Mouse (Mus musculus) limb, embryonic 12.5 days (tissue): Measurements from ENCODE around the gene Blmh. TPM values are rescaled to one million over a fixed set of nuclear protein-coding genes. Genes with fewer than 3 reads are reported as not detected.

Source experiments
- ATAC-seq: fragments of 200-750 bp; cut with Nextera tagmentation; 2 replicates; pipeline ENCODE4 v1.8.0; 2017; ENCODE audit warnings: low read depth, moderate TSS enrichment; ENCODE audit not compliant: insufficient number of reproducible peaks, insufficient read depth, low FRiP score, low TSS enrichment
- H3K27ac ChIP-seq: fragments of 300-500 bp; sonication (generic); 2 replicates; pipeline ENCODE4 v1.5.1; 2016; ENCODE audit warnings: mild to moderate bottlenecking, moderate library complexity
- H3K27me3 ChIP-seq: fragments of 300-500 bp; sonication (generic); 2 replicates; pipeline ENCODE4 v1.6.1; 2016; ENCODE audit warnings: mild to moderate bottlenecking, moderate library complexity
- H3K36me3 ChIP-seq: fragments of 300-500 bp; sonication (generic); 2 replicates; pipeline ENCODE4 v1.6.1; 2016; ENCODE audit warnings: mild to moderate bottlenecking, moderate library complexity
- H3K4me1 ChIP-seq: fragments of 300-500 bp; sonication (generic); replicated peaks from 2 replicates; pipeline ENCODE4 v1.6.1; 2016
- H3K4me2 ChIP-seq: fragments of 300-500 bp; sonication (generic); 2 replicates; pipeline ENCODE4 v1.6.1; 2016; ENCODE audit warnings: mild to moderate bottlenecking, moderate library complexity
- H3K4me3 ChIP-seq: fragments of 300-500 bp; sonication (generic); replicated peaks from 2 replicates; pipeline ENCODE4 v1.5.1; 2016; ENCODE audit warnings: mild to moderate bottlenecking
- H3K9ac ChIP-seq: fragments of 300-500 bp; sonication (generic); replicated peaks from 2 replicates; pipeline ENCODE4 v1.6.1; 2016; ENCODE audit warnings: mild to moderate bottlenecking, moderate library complexity
- H3K9me3 ChIP-seq: fragments of 300-500 bp; sonication (generic); 2 replicates; pipeline ENCODE4 v1.6.1; 2016; ENCODE audit warnings: mild to moderate bottlenecking, moderate library complexity
- WGBS: fragments of 180-500 bp; shearing (Covaris S2); methylation state at CpG from one replicate; pipeline ENCODE4 v1.1.7; 2016; 5-methylcytosine and 5-hydroxymethylcytosine counted together
- polyA plus RNA-seq: library from polyadenylated mRNA; unstranded; fragments of >200 nt; fragmentation: Nextera tagmentation; extraction: Ambion mirVana; gene quantifications from 2 replicates; pipeline ENCODE4 v1.2.1, GENCODE M21; 2016

Gene Blmh
- polyA plus RNA-seq, 1 experiment from 2014 or later: 212 TPM

DNA sequence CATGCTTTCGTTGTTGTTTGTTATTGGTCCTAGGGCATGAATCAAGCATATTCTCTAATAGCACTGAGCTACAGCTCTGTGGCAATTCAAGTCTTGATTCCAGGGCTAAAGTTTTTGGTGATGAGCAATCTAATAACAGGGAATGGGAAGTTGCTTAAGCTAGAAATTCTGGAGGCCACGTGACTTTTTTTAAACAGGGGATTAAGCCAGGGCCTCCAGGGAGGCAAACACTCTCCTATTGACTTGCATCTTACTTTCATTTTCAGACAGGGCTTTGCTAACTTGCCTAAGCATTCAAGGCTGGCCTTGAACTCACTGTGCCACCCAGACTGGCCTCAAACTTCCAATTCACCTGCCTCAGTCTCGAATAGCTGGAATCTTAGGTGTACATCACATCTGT is 26.7 kb upstream of the Blmh start:
- no peaks in the 10 kb centered on the region for H3K36me3 ChIP-seq
- H3K27me3 ChIP-seq: no peaks in the 10 kb centered on the region
- no peak overlapping the region for H3K27ac ChIP-seq
- H3K4me2 ChIP-seq: no peak overlapping the region
- no peaks in the 10 kb centered on the region for H3K9me3 ChIP-seq
- ATAC-seq: no peak
- peaks cover 23% of the 10 kb centered on the region for H3K4me1 ChIP-seq
- 55% methylated on average over 3 of the region's 3 CpGs for WGBS
- no peak overlapping the region for H3K9ac ChIP-seq
- no peak overlapping the region for H3K4me3 ChIP-seq

DNA sequence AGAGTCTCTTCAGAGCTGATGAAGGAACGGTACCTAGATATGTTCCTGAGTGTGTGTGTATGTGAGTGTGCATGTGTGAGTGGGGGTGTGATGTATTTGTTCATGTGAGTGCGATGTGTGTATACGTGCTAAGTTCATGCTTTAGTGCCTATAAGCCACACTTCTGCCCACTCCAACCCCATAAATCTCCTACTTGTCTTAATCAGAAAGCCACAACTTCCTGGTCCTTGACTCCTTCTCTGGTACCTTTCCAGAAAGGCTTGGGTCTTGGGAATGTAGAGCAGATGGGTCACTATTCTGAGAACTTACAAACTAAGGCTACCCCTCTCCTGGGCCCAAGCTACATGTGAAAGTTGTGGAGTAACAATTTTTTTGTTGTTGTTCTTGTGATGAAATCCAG is 25.9 kb upstream of the Blmh start:
- Histone ChIP-seq H3K27me3 (no peaks in the 10 kb centered on the region), H3K9me3 (no peaks in the 10 kb centered on the region), H3K36me3 (no peaks in the 10 kb centered on the region), H3K4me3 (no peak overlapping the region), H3K9ac (no peak overlapping the region), H3K4me2 (no peak overlapping the region), H3K27ac (no peak overlapping the region), H3K4me1 (peaks cover 20% of the 10 kb centered on the region)
- ATAC-seq: no peak
- WGBS: 77% methylated on average over 3 of the region's 3 CpGs

DNA sequence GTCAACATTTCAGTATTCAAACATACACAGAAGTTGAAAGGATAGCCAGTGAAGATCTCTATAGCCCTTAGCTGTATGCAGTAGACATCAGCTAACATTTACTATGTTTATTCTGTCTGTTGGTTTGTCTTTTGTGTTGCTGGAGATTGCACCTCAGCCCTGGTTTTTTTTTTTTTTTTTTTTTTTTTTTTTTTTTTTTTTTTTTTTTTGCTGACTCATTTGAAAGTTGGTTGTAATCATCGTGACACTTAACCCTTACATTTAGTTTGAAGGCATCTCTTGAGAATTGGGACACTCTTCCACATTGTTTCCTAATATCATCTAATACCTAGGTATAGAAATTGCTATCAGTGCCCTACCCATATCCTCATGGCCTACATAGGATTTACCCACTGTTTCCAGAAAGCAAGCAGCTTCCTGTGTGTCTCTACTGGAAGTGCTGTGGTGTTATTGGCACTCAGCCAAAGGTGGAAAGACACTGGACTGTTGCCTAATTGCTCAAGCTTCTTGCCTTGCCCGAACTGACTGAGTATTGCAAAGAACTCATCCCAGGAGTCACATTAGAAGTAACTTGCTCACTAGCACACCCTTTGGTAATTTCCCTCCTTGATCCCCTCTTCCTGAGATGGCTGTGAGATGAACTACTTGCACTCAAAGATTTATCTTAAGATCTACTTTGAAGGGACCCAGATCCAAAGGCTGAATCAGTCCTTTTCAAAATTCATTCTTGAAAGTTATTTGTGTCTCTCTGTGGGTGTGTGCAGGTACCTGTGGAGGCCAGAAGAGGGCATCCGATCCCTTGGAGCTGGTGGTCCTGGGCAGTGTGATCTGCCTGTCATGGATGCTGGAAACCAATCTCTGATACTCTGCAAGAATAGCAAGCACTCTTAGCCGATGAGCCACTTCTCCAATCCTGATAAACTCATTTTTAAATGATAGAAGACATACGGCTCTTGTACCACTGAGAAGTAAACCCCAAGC is 24.6 kb upstream of the Blmh start:
- Histone ChIP-seq H3K9ac (no peak overlapping the region), H3K36me3 (no peaks in the 10 kb centered on the region), H3K4me1 (peaks cover 17% of the 10 kb centered on the region), H3K4me3 (no peak overlapping the region), H3K27ac (no peak overlapping the region), H3K4me2 (no peak overlapping the region), H3K27me3 (no peaks in the 10 kb centered on the region), H3K9me3 (no peaks in the 10 kb centered on the region)
- 62% methylated on average over 5 of the region's 5 CpGs for WGBS
- no peak for ATAC-seq

DNA sequence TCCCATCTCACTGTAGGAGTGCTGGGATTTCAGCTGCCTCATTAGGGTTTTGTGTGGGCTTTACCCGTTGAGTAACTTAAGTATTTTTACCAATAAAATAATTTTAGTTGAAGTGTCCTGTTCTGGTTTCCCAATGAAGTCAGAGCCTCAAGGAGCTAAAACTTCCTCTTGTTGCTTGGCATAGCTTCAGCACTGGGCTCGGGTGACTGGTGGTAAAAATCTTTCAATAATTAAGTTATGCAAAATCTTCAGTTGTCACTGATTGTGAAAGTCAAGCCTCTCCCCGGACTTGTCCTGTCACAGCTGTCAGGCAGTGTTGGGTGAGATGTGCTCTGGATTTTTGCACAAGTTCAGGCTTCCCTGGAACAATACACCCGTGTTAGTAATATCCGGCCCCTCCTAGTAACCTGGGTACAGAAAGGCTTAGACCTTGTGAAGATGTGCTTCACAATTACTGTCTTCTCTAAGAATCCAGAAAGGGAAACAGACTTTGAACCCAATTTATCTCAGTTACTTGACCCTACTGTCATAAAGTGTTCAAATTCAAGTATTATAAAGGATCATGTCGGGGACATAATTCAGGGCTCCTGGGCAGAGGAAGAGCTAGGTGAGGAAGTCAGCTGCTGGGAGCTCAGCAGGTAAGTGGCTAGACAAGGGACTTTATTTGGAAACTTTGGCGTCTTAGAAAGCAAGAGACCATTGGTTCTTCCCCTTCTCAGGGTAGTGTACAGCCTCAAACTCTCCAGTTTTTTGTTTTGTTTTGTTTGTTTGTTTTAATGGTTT is 22.8 kb upstream of the Blmh start, which contains the start of gene Tmigd1:
Gene Tmigd1 (plus strand): TSS at position 581 of the 783 bp plus-strand sequence.
- H3K36me3 ChIP-seq: no peaks in the 10 kb centered on the region
- ATAC-seq: no peak
- WGBS: 69% methylated on average over 7 of the region's 7 CpGs
- H3K4me1 ChIP-seq: peaks cover 13% of the 10 kb centered on the region; the same call in 1 of the 2 replicates
- no peak within 1 kb of the TSS for H3K9ac ChIP-seq
- no peaks in the 10 kb centered on the region for H3K9me3 ChIP-seq
- no peaks in the 10 kb centered on the region for H3K27me3 ChIP-seq
- H3K27ac ChIP-seq: no peak within 1 kb of the TSS
- H3K4me3 ChIP-seq: no peak within 1 kb of the TSS
- H3K4me2 ChIP-seq: no peak within 1 kb of the TSS

DNA sequence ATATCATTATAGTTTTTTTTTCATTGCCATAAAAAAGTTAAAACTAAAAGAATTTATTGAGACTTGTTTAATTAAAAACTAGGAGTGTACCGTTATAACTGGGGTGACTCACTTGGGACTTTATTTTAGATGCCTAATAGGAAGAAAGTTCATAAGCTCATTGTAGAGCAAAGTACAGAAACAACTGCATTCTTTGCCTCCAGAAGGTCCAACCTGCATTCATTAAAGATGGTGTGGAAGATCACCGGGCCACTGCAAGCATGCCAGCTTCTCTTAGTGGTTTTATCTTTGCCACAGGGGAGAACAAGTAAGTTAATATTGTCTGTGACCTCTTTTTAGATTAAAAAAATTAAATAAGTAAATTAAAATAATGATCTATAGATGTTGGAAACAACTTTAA is 20.3 kb upstream of the Blmh start:
- no peak for ATAC-seq
- H3K4me1 ChIP-seq: no peaks in the 10 kb centered on the region; the same call in 1 of the 2 replicates
- no peaks in the 10 kb centered on the region for H3K36me3 ChIP-seq
- no peak overlapping the region for H3K4me3 ChIP-seq
- H3K27me3 ChIP-seq: no peaks in the 10 kb centered on the region
- no peak overlapping the region for H3K27ac ChIP-seq
- no peaks in the 10 kb centered on the region for H3K9me3 ChIP-seq
- 70% methylated on average over 2 of the region's 2 CpGs for WGBS
- no peak overlapping the region for H3K4me2 ChIP-seq
- no peak overlapping the region for H3K9ac ChIP-seq

DNA sequence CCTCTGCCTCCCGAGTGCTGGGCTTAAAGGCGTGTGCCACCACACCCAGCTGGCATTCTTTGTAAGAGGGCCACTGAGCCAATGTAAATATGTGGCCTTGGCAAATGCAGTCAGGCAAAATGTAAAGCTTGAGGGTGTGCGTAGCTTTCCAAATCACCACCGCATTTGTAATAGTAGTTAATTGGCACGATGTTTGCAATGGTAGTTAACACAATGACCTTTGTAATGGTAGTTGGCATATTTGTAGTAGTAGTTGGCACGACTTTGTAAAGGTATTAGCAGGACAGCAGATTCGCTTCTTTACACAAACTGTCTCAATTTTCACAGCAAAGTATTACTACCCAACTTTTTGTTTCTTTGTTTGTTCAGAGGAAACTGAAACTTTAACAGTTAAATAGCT is 16.0 kb upstream of the Blmh start:
- Histone ChIP-seq H3K9me3 (no peaks in the 10 kb centered on the region), H3K4me1 (peaks cover 24% of the 10 kb centered on the region), H3K27me3 (no peaks in the 10 kb centered on the region), H3K4me2 (no peak overlapping the region), H3K4me3 (no peak overlapping the region), H3K36me3 (no peaks in the 10 kb centered on the region), H3K9ac (no peak overlapping the region), H3K27ac (no peak overlapping the region)
- WGBS: 85% methylated on average over 7 of the region's 7 CpGs
- no peak for ATAC-seq

DNA sequence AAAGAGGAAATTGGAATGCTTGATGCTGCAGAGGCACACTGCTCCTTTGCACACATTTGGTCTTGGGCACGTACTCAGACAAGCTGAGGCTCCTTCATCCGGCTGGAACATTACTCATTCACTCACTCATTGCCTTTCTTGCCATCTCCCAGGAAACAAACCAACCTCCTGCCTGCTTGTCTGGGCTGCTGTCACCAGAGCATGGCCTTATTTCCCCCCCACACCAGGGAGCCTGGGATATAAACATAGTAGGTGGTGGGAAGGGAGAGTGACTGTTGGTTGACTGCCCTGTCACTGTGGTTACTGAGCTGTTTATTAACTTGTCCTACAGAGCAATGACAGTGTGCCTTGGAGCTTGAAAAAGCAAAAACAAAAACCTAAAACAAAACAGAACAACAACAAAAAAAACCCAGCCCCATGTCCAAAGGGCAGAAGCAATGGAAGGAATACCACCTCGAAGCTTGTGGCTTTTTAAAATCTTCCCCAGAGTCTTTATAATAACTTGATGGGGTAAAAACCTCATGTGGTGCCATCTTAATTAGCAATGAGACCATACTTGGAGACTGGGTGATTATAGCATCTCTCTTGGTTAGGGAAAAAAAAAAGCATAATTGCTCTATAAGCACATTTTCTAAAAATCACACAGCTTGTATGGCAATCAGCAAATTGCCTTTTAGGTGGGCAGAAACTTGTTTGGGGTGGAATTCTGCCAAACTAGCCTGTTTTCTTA is 13.1 kb upstream of the Blmh start:
- no peaks in the 10 kb centered on the region for H3K36me3 ChIP-seq
- peaks cover 24% of the 10 kb centered on the region for H3K4me1 ChIP-seq
- no peaks in the 10 kb centered on the region for H3K9me3 ChIP-seq
- no peak overlapping the region; the same call in 1 of the 2 replicates for H3K4me2 ChIP-seq
- no peaks in the 10 kb centered on the region; the same call in 1 of the 2 replicates for H3K27me3 ChIP-seq
- no peak overlapping the region for H3K9ac ChIP-seq
- no peak for ATAC-seq
- H3K27ac ChIP-seq: 0 out of 2 replicates have a peak overlapping the region, but pooled peaks have one; percentile 23
- 57% methylated on average over 3 of the region's 3 CpGs for WGBS
- no peak overlapping the region for H3K4me3 ChIP-seq

DNA sequence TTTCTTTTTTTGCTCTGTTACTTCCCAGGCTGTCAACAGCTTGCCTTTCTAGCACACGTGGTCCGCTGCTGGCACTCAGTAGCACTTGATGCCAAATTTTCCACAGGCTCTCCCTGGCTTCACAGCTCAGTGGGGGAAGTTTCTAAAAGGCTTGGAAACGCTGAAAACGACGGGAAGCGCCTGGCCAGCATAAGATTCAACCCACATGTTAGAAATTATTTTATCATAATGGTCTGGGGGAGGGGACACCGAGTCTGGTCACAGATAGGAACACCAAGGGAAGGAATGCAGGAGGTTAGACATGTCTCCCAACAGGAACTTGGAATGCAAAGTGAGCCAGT is 12.6 kb upstream of the Blmh start:
- Histone ChIP-seq H3K27me3 (no peaks in the 10 kb centered on the region; the same call in 1 of the 2 replicates), H3K27ac (0 out of 2 replicates have a peak overlapping the region, but pooled peaks have one; percentile 23), H3K9me3 (no peaks in the 10 kb centered on the region), H3K4me2 (peak overlapping the region; percentile 8; the same call in 1 of the 2 replicates), H3K9ac (no peak overlapping the region), H3K4me3 (no peak overlapping the region), H3K4me1 (peaks cover 27% of the 10 kb centered on the region), H3K36me3 (no peaks in the 10 kb centered on the region)
- no peak for ATAC-seq
- WGBS: 26% methylated on average over 7 of the region's 7 CpGs

DNA sequence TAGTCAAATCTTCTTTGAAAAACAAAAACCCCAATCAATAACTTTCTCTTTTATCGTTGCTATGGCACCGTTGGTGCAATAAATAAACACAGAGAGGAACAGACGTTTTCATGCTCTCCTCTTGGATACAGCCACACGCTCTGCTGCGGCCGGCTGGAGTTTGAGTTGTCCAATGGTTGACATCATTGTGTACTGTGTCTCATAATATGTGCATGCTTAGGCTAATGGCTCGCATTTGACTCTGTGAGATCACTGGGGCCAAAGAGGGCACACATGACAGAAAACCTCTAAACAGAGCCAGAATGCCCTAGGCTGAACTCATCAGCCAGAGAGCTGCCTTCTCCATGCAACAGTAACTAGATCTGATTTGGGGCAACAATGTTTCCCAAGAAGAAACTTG is 10.2 kb upstream of the Blmh start:
- 75% methylated on average over 7 of the region's 7 CpGs for WGBS
- Histone ChIP-seq H3K27me3 (no peaks in the 10 kb centered on the region; the same call in 1 of the 2 replicates), H3K4me3 (no peak overlapping the region), H3K9me3 (no peaks in the 10 kb centered on the region), H3K9ac (no peak overlapping the region), H3K4me2 (no peak overlapping the region), H3K36me3 (no peaks in the 10 kb centered on the region), H3K27ac (no peak overlapping the region), H3K4me1 (peaks cover 36% of the 10 kb centered on the region)
- ATAC-seq: no peak

DNA sequence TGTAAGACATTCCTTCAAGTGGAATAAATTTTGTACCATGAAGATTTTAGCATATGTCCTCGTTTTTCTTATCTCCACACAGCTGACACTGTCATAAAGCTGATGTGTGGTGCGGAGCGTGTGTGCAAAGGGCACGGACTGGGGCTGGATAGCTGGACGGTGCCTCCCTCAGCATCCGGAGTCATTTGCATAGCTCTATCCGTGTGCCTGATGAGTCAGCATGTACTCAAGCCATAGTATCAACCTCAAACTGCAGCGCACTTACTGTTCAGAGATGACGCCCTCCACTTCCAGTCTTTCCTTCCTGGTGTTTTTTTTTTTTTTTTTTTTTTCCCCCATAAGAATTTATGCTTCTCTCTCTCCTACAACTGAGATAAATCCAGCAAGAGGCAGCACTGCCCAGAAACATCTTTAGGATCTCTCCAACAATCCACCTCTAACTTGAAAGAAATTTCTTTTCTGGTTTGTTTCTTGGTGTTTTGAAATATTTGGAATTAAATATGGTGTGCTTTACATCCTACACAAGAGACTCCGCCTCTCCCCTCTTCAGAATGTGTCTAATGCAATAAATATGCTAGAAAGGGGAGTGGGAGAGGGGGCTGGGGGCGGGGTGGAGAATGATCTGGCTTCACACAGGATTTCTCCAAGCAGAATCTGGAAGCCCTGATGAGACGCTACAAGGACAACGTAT is 7.9 kb upstream of the Blmh start:
- ATAC-seq: no peak
- Histone ChIP-seq H3K9me3 (no peaks in the 10 kb centered on the region), H3K27me3 (no peaks in the 10 kb centered on the region; the same call in 1 of the 2 replicates), H3K9ac (no peak overlapping the region), H3K36me3 (no peaks in the 10 kb centered on the region), H3K4me1 (peaks cover 35% of the 10 kb centered on the region), H3K4me2 (peak overlapping the region; percentile 37), H3K27ac (no peak overlapping the region), H3K4me3 (no peak overlapping the region)
- 42% methylated on average over 13 of the region's 13 CpGs for WGBS
